Mouse (Mus musculus) T-helper 2 cell (primary cell): ENCODE measurements around the gene Pex1.
"Not testable (repeated sequence)": the region's sequence is repeated elsewhere in the genome, so short reads cannot be mapped to it uniquely, and the experiment has no call there.

Experiments used
- in situ Hi-C: fragments of 300-600 bp; cut with MboI, MseI; formaldehyde crosslinking; loops from one replicate; pipeline ENCODE4 v1.15.1; 2025; ENCODE audit warnings: high pct_unique_total_duplicates

Gene Pex1

GRCm38 (mm10) chr5:3595693-3596398, at the start of gene Pex1:
Pex1 (plus strand) TSS chr5:3596066.
- in situ Hi-C loops, result loop anchor here (5.0 kb wide), 1 partner anchor 44 kb away; no protein-coding TSS in a partner anchor

GRCm38 (mm10) chr5:3546226-3546625, 49.6 kb upstream of the Pex1 start:
- in situ Hi-C loops, result loop anchor here (5.0 kb wide), 1 partner anchor 44 kb away; no protein-coding TSS in a partner anchor

- in situ Hi-C loops, result loop anchor here (5.0 kb wide), 1 partner anchor 46 kb away; the partner anchor contains the start of genes Pex1 and Rbm48
Measured at GRCm38 (mm10) chr5:3551481-3551880, 44.4 kb upstream of the Pex1 start.

- in situ Hi-C loops, result loop anchor here (5.0 kb wide), 1 partner anchor 43 kb away; the partner anchor contains the start of genes Pex1 and Rbm48
Measured at GRCm38 (mm10) chr5:3554198-3554597, 41.7 kb upstream of the Pex1 start.

GRCm38 (mm10) chr5:3571266-3571665, 24.6 kb upstream of the Pex1 start, which contains the start of gene 1700109H08Rik:
1700109H08Rik (plus strand) TSS chr5:3571566.
- in situ Hi-C loops, result no loop called here

DNA sequence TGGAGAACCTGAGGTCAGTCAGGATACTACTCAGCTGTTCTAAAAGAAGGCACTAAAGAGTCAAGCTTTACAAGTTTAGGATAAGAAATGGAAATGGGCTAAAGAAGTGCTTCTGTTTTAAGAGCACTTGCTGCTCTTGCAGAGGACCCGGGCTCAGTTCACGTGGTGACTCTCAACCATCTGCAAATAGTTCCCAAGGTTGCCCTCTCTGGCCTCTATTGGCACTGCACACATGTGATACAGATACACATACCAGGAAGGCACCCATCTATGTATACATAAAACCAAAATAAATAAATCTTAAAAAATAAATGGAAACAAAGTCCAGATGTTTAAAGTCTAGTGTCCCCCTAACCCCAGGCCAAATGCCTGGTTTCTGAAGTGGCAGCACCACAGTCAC, 21.0 kb upstream of the Pex1 start:
- in situ Hi-C loops, result no loop called here

- in situ Hi-C loops, result no loop called here
Measured at GRCm38 (mm10) chr5:3577939-3578338, 17.9 kb upstream of the Pex1 start.

DNA sequence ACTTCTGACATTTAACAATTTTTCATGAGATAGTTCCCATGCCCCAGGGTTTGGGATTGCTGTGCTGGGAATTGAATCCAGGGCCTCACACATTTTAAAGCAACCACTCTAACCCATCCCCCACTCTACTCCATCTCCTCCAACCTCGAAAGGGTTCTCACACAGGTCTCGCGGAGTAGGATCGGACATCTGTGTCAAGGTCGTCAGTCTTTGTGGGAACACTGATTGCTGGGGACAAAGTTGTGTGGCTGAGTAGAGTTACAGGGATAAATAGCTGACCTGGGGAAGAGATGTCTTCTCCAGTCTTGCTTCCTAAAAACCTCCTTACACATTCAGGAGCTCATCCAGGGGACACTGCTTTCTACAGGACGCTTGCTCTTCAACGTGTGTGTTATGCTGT, 16.8 kb upstream of the Pex1 start:
- in situ Hi-C loops, result no loop called here

GRCm38 (mm10) chr5:3596399-3596766, 517 bp downstream of the Pex1 start, which contains the start of gene Rbm48:
Rbm48 (minus strand) TSS chr5:3596585.
- in situ Hi-C loops, result loop anchor here (5.0 kb wide), 1 partner anchor 44 kb away; no protein-coding TSS in a partner anchor

DNA sequence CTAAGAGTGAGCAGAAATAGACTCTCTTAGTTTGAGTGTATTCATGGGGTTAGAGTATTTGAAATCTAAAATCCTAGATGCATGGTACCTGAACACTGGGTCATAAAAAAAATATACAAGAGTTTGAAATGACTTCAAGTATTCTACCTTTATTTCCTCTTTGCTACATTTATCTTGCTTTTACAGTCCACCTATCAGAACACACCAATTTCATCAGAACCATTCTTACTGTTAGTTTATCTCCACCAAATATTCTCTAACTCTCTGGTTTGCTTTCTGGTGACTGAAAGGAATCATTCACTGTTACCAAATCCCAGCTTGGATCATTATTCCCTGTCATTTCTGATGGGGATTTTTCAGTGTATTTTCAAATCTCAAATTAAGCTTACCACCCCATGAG, 1.3 kb downstream of the Pex1 start:
- in situ Hi-C loops, result loop anchor here (5.0 kb wide), 1 partner anchor 45 kb away; no protein-coding TSS in a partner anchor

GRCm38 (mm10) chr5:3598766-3599165, 2.9 kb downstream of the Pex1 start:
- in situ Hi-C loops, result loop anchor here (5.0 kb wide), 1 partner anchor 46 kb away; no protein-coding TSS in a partner anchor

DNA sequence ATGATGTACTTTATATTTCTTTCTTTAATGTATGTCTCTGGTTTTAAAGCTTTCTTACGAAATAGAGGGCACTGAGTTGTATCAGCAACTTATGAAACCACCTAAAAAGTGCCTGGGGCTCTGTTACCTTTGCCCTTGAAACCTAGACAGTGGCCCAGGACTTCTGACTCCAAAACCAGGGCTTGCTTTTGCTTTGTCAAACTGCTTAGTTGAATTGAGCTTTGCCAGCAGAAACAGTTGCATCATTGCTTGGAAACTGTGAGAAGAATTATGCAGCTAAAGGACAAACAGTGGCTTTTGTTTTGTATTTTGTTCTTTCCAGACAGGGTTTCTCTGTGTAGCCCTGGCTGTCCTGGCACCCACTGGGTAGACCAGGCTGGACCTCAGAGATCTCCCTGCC, 4.4 kb downstream of the Pex1 start:
- in situ Hi-C loops, result no loop called here

GRCm38 (mm10) chr5:3600790-3601189, 4.9 kb downstream of the Pex1 start:
- in situ Hi-C loops, result no loop called here

DNA sequence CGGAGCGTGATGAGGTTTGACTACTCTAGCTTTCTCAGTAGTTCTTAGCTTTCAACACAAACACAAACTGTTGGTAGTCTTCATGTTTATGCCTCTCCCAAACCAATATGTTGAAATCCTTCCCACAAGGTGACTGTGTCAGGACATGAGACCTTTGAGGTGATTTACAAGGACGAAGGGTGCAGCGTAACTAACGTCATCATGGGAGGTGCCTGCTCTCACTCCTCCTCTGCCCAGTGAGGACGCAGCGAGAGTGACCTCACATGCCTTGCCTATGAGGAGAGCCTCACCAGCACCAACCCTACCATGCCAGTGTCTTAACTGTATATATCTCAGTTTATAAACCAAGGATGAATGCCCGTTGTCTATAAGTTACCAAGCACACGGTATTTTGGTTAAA, 11.2 kb downstream of the Pex1 start:
- in situ Hi-C loops, result no loop called here

DNA sequence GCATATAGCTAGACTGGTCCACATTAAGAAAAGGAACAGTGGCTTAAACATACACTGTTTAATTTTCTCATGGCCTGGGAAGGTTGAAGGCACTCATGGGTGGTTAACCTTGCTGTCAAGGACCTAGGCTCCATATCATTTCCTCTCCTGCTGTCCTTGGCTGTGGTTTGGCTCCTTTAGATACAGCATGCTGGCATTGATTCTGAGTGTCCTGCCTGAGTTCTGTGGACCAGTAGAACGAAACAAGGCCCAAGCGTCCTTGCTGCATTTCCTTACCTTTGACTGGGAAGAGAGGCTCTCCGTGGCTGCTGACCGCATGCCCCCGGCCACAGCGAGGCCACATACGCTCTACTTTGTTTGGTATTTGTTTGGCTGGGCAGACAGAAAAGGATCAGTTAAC, 13.4 kb downstream of the Pex1 start:
- in situ Hi-C loops, result no loop called here

DNA sequence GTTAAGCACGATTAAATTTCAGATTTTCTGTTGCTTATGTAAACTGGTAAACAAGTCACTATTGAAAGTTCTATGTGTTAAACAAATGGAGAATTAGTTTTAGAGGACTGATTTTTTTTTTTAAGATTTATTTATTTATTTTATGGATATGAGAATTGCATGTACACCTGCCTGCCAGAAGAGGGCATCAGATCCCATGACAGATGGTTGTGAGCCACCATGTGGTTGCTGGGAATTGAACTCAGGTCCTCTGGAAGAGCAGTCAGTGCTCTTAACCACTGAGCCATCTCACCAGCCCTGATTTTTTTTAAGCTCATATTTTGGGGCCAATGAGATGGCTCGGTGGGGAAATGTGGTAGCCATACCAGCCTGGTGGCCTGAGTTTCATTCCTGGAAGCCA, 16.0 kb downstream of the Pex1 start:
- in situ Hi-C loops, result not testable (repeated sequence)

DNA sequence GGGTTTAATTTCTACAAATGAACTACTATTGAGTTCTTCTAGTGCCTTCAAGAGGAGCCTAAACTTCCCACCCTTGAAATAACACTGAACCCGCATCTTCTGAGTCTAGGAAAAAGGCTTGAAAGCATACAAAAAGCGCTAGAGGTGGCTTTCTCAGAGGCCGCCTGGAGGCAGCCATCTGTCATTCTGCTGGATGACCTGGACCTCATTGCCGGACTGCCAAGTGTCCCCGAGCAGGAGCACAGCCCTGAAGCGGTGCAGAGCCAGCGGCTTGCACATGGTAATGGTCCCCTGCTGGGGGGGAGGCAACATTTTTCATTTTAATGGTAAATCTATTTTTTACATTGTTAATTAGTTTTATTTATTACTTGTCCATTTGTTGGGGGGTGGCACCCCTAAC, 24.6 kb downstream of the Pex1 start:
- in situ Hi-C loops, result no loop called here

DNA sequence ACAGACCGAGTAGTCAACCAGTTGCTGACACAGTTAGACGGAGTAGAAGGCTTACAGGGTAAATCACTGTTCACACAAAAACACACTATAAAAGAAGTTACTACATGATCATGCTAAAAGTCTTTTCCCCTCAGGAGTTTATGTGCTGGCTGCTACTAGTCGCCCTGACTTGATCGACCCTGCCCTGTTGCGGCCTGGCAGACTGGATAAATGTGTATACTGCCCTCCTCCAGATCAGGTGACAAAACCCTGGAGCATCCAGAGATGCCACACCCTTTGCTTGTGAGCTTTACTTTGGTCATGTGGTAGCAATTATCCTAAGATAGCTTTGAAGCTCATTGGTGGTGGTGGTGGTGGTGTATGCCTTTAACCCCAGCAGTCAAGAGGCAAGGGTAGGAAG, 34.2 kb downstream of the Pex1 start:
- in situ Hi-C loops, result no loop called here

GRCm38 (mm10) chr5:3631512-3632271, 35.8 kb downstream of the Pex1 start:
- in situ Hi-C loops, result no loop called here

DNA sequence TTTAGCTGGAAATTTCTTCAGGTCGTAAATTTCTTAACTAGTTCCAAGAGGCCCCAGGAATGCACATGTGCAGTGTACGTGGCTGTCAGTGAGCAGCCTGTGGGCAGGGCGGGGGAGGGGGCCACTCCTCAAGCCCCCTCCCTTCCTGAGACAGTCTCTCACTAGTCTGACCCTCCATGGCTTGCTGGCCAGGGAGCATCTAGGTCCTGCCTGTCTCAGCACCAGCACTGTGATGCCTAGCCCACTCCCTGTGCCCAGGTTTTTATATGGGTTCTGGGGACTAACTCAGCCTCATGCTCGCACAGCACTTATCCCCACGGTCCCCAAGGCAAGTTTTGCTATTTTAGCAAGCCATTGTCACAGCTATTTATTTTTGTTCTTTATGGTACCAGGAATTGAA, 36.4 kb downstream of the Pex1 start:
- in situ Hi-C loops, result no loop called here

DNA sequence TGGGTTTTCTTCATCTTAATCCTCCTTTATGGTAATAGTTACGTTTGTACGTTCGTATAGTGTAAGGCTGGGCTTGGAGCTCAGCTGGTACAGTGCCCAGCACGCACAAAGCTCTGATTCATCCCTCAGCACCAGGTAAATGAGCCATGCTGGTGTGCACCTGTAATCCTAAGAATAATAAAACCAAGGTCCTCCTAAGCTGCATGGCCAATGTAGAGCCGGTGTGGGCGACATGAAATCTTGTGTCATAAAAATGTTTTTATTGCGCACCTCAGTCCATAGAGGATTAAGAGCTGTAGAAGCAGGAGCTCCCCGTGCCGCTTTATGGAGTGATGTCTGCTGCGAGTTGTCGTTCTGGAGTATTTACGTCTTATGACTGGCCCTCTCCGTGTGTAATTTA, 37.4 kb downstream of the Pex1 start:
- in situ Hi-C loops, result no loop called here

GRCm38 (mm10) chr5:3633951-3634350, 38.1 kb downstream of the Pex1 start:
- in situ Hi-C loops, result no loop called here

GRCm38 (mm10) chr5:3635286-3635685, 39.4 kb downstream of the Pex1 start:
- in situ Hi-C loops, result no loop called here
